9 mouse cellular contexts compared by ENCODE assay signal in genomic region chr10:79989272-79989786, GRCm38 (mm10). TPM values are rescaled to one million over a fixed set of nuclear protein-coding genes. Genes with fewer than 3 reads are reported as not detected.
DNase-seq lines count a peak whose midpoint lies in the region; ATAC-seq and TF ChIP-seq lines count a peak whose summit lies in the region.
"Had no signal": no experiment of that assay in that cellular context is flagged by ENCODE, and none has a peak within 500 bp of the region (broad histone marks: within the 10 kb centered on the region; RNA-seq: fewer than 3 reads in every experiment).

No protein-coding gene starts in this region.

- no peaks in the 10 kb centered on the region for H3K27me3 ChIP-seq in kidney, embryonic 16.5 days (ENCODE audit: insufficient read depth, low read length)
- peaks cover 36% of the 10 kb centered on the region for H3K27me3 ChIP-seq in embryonic facial prominence, embryonic 10.5 days (replicated peaks; ENCODE audit: low read depth, poor library complexity, severe bottlenecking)
- peaks cover 24% of the 10 kb centered on the region for H3K27me3 ChIP-seq in hindbrain, embryonic 16.5 days (replicated peaks; ENCODE audit: control insufficient read depth, insufficient read depth, low read length)
- H3K27me3 ChIP-seq in midbrain, postnatal 0 days (ENCODE audit: insufficient read depth, low read length) = peaks cover 24% of the 10 kb centered on the region

- H3K9ac ChIP-seq in kidney, embryonic 16.5 days (replicated peaks; ENCODE audit: low read length) = peak overlapping the region; percentile 91
- no peak overlapping the region for H3K9ac ChIP-seq in hindbrain, embryonic 16.5 days (ENCODE audit: low read depth, low read length)
- H3K9ac ChIP-seq in midbrain, postnatal 0 days (replicated peaks; ENCODE audit: low read length, poor library complexity, severe bottlenecking) = no peak overlapping the region

- H3K4me3 ChIP-seq in kidney, embryonic 16.5 days (ENCODE audit: low read length) = peak overlapping the region; percentile 81
- H3K4me3 ChIP-seq in embryonic facial prominence, embryonic 10.5 days = peak overlapping the region; percentile 69
- H3K4me3 ChIP-seq in hindbrain, embryonic 16.5 days (ENCODE audit: low read length) = peak overlapping the region; percentile 48
- H3K4me3 ChIP-seq in midbrain, postnatal 0 days (ENCODE audit: low read depth, low read length) = peak overlapping the region; percentile 46

- peak overlapping the region; percentile 74 for H3K4me2 ChIP-seq in kidney, embryonic 16.5 days (replicated peaks; ENCODE audit: low read depth, low read length)
- H3K4me2 ChIP-seq in hindbrain, embryonic 16.5 days (ENCODE audit: low read length) = peak overlapping the region; percentile 62
- H3K4me2 ChIP-seq in midbrain, postnatal 0 days (ENCODE audit: low read depth, low read length, poor library complexity, severe bottlenecking) = peak overlapping the region; percentile 75

- peaks cover 6% of the 10 kb centered on the region; the same call in 1 of the 2 replicates for H3K9me3 ChIP-seq in kidney, embryonic 16.5 days (ENCODE audit: low read length)
- peaks cover 9% of the 10 kb centered on the region; the same call in 1 of the 2 replicates for H3K9me3 ChIP-seq in embryonic facial prominence, embryonic 10.5 days
- peaks cover 6% of the 10 kb centered on the region for H3K9me3 ChIP-seq in hindbrain, embryonic 16.5 days (ENCODE audit: control insufficient read depth, low read length)
- no peaks in the 10 kb centered on the region for H3K9me3 ChIP-seq in midbrain, postnatal 0 days (ENCODE audit: low read length)

- WGBS in kidney, embryonic 16.5 days = 31% methylated on average over 8 of the region's 8 CpGs
- WGBS in embryonic facial prominence, embryonic 10.5 days = 28% methylated on average over 8 of the region's 8 CpGs
- WGBS in hindbrain, embryonic 16.5 days = 31% methylated on average over 8 of the region's 8 CpGs
- WGBS in midbrain, postnatal 0 days = 46% methylated on average over 8 of the region's 8 CpGs

- H3K4me1 ChIP-seq in kidney, embryonic 16.5 days (ENCODE audit: insufficient read depth, low read length) = peaks cover 40% of the 10 kb centered on the region
- peaks cover 53% of the 10 kb centered on the region for H3K4me1 ChIP-seq in embryonic facial prominence, embryonic 10.5 days
- peaks cover 9% of the 10 kb centered on the region for H3K4me1 ChIP-seq in hindbrain, embryonic 16.5 days (ENCODE audit: control insufficient read depth, insufficient read depth, low read depth, low read length)
- 0 out of 2 replicates have a peak, but pooled peaks cover 2% of the 10 kb centered on the region for H3K4me1 ChIP-seq in midbrain, postnatal 0 days (ENCODE audit: insufficient read depth, low read length)

- H3K36me3 ChIP-seq in kidney, embryonic 16.5 days (ENCODE audit: insufficient read depth, low read length) = peaks cover 35% of the 10 kb centered on the region
- peaks cover 39% of the 10 kb centered on the region for H3K36me3 ChIP-seq in embryonic facial prominence, embryonic 10.5 days (replicated peaks)
- no peaks in the 10 kb centered on the region for H3K36me3 ChIP-seq in hindbrain, embryonic 16.5 days (ENCODE audit: control insufficient read depth, insufficient read depth, low read length)
- no peaks in the 10 kb centered on the region for H3K36me3 ChIP-seq in midbrain, postnatal 0 days (ENCODE audit: insufficient read depth, low read length)

- ATAC-seq in kidney, embryonic 16.5 days (ENCODE audit: low FRiP score, low TSS enrichment) = no peak
- ATAC-seq in hindbrain, embryonic 16.5 days = no peak
- no peak for ATAC-seq in midbrain, postnatal 0 days (ENCODE audit: low FRiP score)
- ATAC-seq in monocyte, adult 5-6 weeks (replicated peaks; ENCODE audit: insufficient number of reproducible peaks, low FRiP score, low TSS enrichment, poor library complexity, severe bottlenecking) = no peak

- no peak for DNase-seq in kidney, adult 9 months
- DNase-seq in embryonic facial prominence, embryonic 10.5 days (ENCODE audit: low spot score) = no peak
- DNase-seq in midbrain, postnatal 0 days (ENCODE audit: low spot score) = no peak
- DNase-seq in layer of hippocampus, postnatal 14 days (ENCODE audit: low spot score in 2 of 2) = no peak
- DNase-seq in cerebellum, postnatal 36 days = no peak
- DNase-seq: right cerebral cortex, postnatal 14 days had no signal

- no peak for TF ChIP-seq CTCF in midbrain, postnatal 0 days (IDR thresholded peaks at IDR 0.05)

- H3K27ac ChIP-seq in kidney, embryonic 16.5 days (ENCODE audit: low read length) = peak overlapping the region; percentile 94
- peak overlapping the region; percentile 90 for H3K27ac ChIP-seq in embryonic facial prominence, embryonic 10.5 days (replicated peaks)
- H3K27ac ChIP-seq in hindbrain, embryonic 16.5 days (ENCODE audit: low read depth, low read length) = no peak overlapping the region
- no peak overlapping the region for H3K27ac ChIP-seq in midbrain, postnatal 0 days (ENCODE audit: low read depth, low read length)

RNA-seq across cellular contexts. Expression of gene Cnn2, which starts 0.9 kb away (rescaled TPM):
- polyA plus RNA-seq in kidney, embryonic 16.5 days (2015; fragmentation: Nextera tagmentation; extraction: Ambion mirVana) = 309 and 332 TPM in 2 replicates
- polyA plus RNA-seq in embryonic facial prominence, embryonic 10.5 days (2016; fragmentation: Nextera tagmentation; extraction: Ambion mirVana) = 234 and 253 TPM in 2 replicates
- polyA plus RNA-seq in hindbrain, embryonic 16.5 days (2015; fragmentation: Nextera tagmentation; extraction: Ambion mirVana) = 30.5 and 38.9 TPM in 2 replicates
- total RNA-seq in midbrain, postnatal 0 days (2014; rRNA removed) = 14.8 and 19.5 TPM in 2 replicates
- 12.6 and 12.8 TPM in 2 replicates for polyA plus RNA-seq in midbrain, postnatal 0 days (2015; fragmentation: Nextera tagmentation; extraction: Ambion mirVana)
- total RNA-seq in layer of hippocampus, postnatal 14 days (2021) = 1 to 10 TPM; 7.5 to 9.3 TPM
- total RNA-seq in monocyte, adult 5-6 weeks (2017) = 210 to 295 TPM (median 228 TPM) in 3 replicates

RNA-seq across cellular contexts. Expression of gene Tmem259, which starts 5.2 kb away (rescaled TPM):
- polyA plus RNA-seq in kidney, embryonic 16.5 days (2015; fragmentation: Nextera tagmentation; extraction: Ambion mirVana) = 10.8 and 11.2 TPM in 2 replicates
- polyA plus RNA-seq in embryonic facial prominence, embryonic 10.5 days (2016; fragmentation: Nextera tagmentation; extraction: Ambion mirVana) = 12.3 and 12.4 TPM in 2 replicates
- 11.7 and 17.4 TPM in 2 replicates for polyA plus RNA-seq in hindbrain, embryonic 16.5 days (2015; fragmentation: Nextera tagmentation; extraction: Ambion mirVana)
- total RNA-seq in midbrain, postnatal 0 days (2014; rRNA removed) = 134 and 172 TPM in 2 replicates
- polyA plus RNA-seq in midbrain, postnatal 0 days (2015; fragmentation: Nextera tagmentation; extraction: Ambion mirVana) = 26.2 and 29.3 TPM in 2 replicates
- total RNA-seq in layer of hippocampus, postnatal 14 days (2021) = 100 to 1,000 TPM; 135 to 144 TPM
- 49.0 to 80.6 TPM (median 59.1 TPM) in 3 replicates for total RNA-seq in monocyte, adult 5-6 weeks (2017)

RNA-seq across cellular contexts. Expression of gene Abca7, which starts 7.0 kb away (rescaled TPM):
- 4.2 and 4.4 TPM in 2 replicates for polyA plus RNA-seq in kidney, embryonic 16.5 days (2015; fragmentation: Nextera tagmentation; extraction: Ambion mirVana)
- 2.9 and 3.2 TPM in 2 replicates for polyA plus RNA-seq in embryonic facial prominence, embryonic 10.5 days (2016; fragmentation: Nextera tagmentation; extraction: Ambion mirVana)
- polyA plus RNA-seq in hindbrain, embryonic 16.5 days (2015; fragmentation: Nextera tagmentation; extraction: Ambion mirVana) = 4.2 and 5.1 TPM in 2 replicates
- total RNA-seq in midbrain, postnatal 0 days (2014; rRNA removed) = 9.3 TPM in 2 replicates
- polyA plus RNA-seq in midbrain, postnatal 0 days (2015; fragmentation: Nextera tagmentation; extraction: Ambion mirVana) = 1.7 and 1.9 TPM in 2 replicates
- 10 to 100 TPM in 1 of 2 experiments, 1 to 10 TPM in 1; 9.8 to 10.5 TPM for total RNA-seq in layer of hippocampus, postnatal 14 days (2021)
- total RNA-seq in monocyte, adult 5-6 weeks (2017) = 33.6 to 53.0 TPM (median 45.9 TPM) in 3 replicates

RNA-seq across cellular contexts. Expression of gene Grin3b, which starts 18.8 kb away (rescaled TPM):
- 0.54 and 0.71 TPM in 2 replicates for polyA plus RNA-seq in kidney, embryonic 16.5 days (2015; fragmentation: Nextera tagmentation; extraction: Ambion mirVana)
- polyA plus RNA-seq in embryonic facial prominence, embryonic 10.5 days (2016; fragmentation: Nextera tagmentation; extraction: Ambion mirVana) = 0.13 and 0.44 TPM in 2 replicates
- 0.45 and 0.46 TPM in 2 replicates for polyA plus RNA-seq in hindbrain, embryonic 16.5 days (2015; fragmentation: Nextera tagmentation; extraction: Ambion mirVana)
- total RNA-seq in midbrain, postnatal 0 days (2014; rRNA removed) = 0.42 and 2.2 TPM in 2 replicates
- 0.11 and 0.21 TPM in 2 replicates for polyA plus RNA-seq in midbrain, postnatal 0 days (2015; fragmentation: Nextera tagmentation; extraction: Ambion mirVana)
- under 1 TPM; 0.12 to 0.21 TPM for total RNA-seq in layer of hippocampus, postnatal 14 days (2021)
- total RNA-seq in monocyte, adult 5-6 weeks (2017) = not detected in 3 replicates

RNA-seq across cellular contexts. Expression of gene Arhgap45, which starts 27.1 kb away (rescaled TPM):
- polyA plus RNA-seq in kidney, embryonic 16.5 days (2015; fragmentation: Nextera tagmentation; extraction: Ambion mirVana) = 10.5 and 11.3 TPM in 2 replicates
- polyA plus RNA-seq in embryonic facial prominence, embryonic 10.5 days (2016; fragmentation: Nextera tagmentation; extraction: Ambion mirVana) = 11.2 and 11.3 TPM in 2 replicates
- 1.7 and 2.2 TPM in 2 replicates for polyA plus RNA-seq in hindbrain, embryonic 16.5 days (2015; fragmentation: Nextera tagmentation; extraction: Ambion mirVana)
- total RNA-seq in midbrain, postnatal 0 days (2014; rRNA removed) = 1.7 and 2.4 TPM in 2 replicates
- 1.2 and 1.6 TPM in 2 replicates for polyA plus RNA-seq in midbrain, postnatal 0 days (2015; fragmentation: Nextera tagmentation; extraction: Ambion mirVana)
- total RNA-seq in layer of hippocampus, postnatal 14 days (2021) = 1 to 10 TPM; 3.8 to 3.9 TPM
- 356 to 478 TPM (median 365 TPM) in 3 replicates for total RNA-seq in monocyte, adult 5-6 weeks (2017)

Comparison
In these comparisons a context has a peak if more than half of its experiments do, and no peak if none do; other contexts are left out.
1. H3K27ac ChIP-seq: peak in kidney, embryonic 16.5 days (single experiment) and embryonic facial prominence, embryonic 10.5 days (single experiment); none in hindbrain, embryonic 16.5 days (single experiment) and midbrain, postnatal 0 days (single experiment).
2. Peak in every context shown above with its lines, with median percentiles within 50 percentile points of each other: H3K4me2 ChIP-seq and H3K4me3 ChIP-seq.